Mouse (Mus musculus): ENCODE results near the gene Stk19. TPM values are rescaled to one million over a fixed set of nuclear protein-coding genes. Genes with fewer than 3 reads are reported as not detected.

Gene Stk19
- polyA plus RNA-seq, 2 experiments = 10.6 to 14.8 TPM

DNA sequence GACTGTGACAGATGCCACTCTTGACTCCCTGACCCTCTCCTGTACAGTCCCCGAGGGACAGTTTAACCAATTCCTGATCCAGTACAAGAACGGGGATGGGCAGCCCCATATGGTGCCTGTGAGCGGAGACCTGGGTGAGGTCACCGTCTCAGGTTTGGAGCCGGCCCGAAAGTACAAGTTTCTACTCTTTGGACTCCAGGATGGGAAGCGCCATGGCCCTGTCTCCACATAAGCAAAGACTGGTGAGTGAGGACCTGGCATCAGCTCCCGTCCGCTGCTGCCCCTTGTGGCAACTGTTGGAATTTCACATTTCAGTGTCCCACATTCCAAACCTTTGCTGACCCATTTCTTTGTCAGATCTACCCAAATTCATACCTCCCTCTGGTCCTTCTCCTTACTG, 41.1 kb downstream of the Stk19 start:
- H3K4me2 ChIP-seq (ENCODE audit: low read depth) = no peak overlapping the region
- TF ChIP-seq EP300 (IDR thresholded peaks at IDR 0.05; ENCODE audit: low read depth) (no peak), CTCF (IDR thresholded peaks at IDR 0.05; ENCODE audit: low read depth) (peak; percentile 74)
- WGBS (ENCODE audit: insufficient replicate concordance) = 58% methylated on average over 9 of the region's 9 CpGs
- no peaks in the 10 kb centered on the region for H3K27me3 ChIP-seq (ENCODE audit: control insufficient read depth, insufficient read depth, low read length)
- no peaks in the 10 kb centered on the region for H3K4me1 ChIP-seq (replicated peaks; ENCODE audit: control insufficient read depth in 2 of 2, insufficient read depth in 2 of 2, low read length in 1 of 2)
- no peak overlapping the region for H3K27ac ChIP-seq
- H3K9me3 ChIP-seq (ENCODE audit: control insufficient read depth, low read length) = no peaks in the 10 kb centered on the region
- no peak for DNase-seq (ENCODE audit: low read depth in 3 of 3, low spot score in 3 of 3)
- no peaks in the 10 kb centered on the region for H3K36me3 ChIP-seq (replicated peaks; ENCODE audit: control insufficient read depth, insufficient read depth, low read depth)
- no peak overlapping the region for H3K4me3 ChIP-seq (ENCODE audit: insufficient read depth in 1 of 2, low read depth in 2 of 2, low read length in 2 of 2)
- no peak for ATAC-seq (ENCODE audit: insufficient read depth)
- no peak overlapping the region for H3K9ac ChIP-seq (replicated peaks)

DNA sequence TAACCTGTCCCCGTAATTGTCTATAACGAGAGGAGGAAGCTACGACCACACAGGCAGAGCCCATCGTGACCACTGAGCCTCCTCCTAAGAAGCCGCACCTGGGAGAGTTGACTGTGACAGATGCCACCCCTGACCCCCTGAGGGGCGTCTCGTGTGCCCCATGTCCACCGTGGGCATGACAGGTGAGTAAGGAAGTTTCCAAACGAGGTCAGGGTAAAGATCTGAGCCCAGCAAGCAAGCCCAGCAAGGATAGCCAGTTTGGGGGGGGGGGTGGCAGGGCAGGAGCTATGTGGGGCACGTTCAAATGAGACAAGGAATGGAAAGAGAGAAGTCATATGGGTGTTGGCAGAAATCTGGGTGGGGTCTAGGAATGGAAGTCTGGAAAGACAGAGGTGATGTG, 41.7 kb downstream of the Stk19 start:
- no peak overlapping the region for H3K4me3 ChIP-seq (ENCODE audit: insufficient read depth in 1 of 2, low read depth in 2 of 2, low read length in 2 of 2)
- WGBS (ENCODE audit: insufficient replicate concordance) = 67% methylated on average over 10 of the region's 10 CpGs
- no peaks in the 10 kb centered on the region for H3K27me3 ChIP-seq (ENCODE audit: control insufficient read depth, insufficient read depth, low read length)
- H3K36me3 ChIP-seq (replicated peaks; ENCODE audit: control insufficient read depth, insufficient read depth, low read depth) = no peaks in the 10 kb centered on the region
- no peak overlapping the region for H3K27ac ChIP-seq
- ATAC-seq (ENCODE audit: insufficient read depth) (no peak), DNase-seq (ENCODE audit: low read depth in 3 of 3, low spot score in 3 of 3) (no peak)
- H3K4me1 ChIP-seq (replicated peaks; ENCODE audit: control insufficient read depth in 2 of 2, insufficient read depth in 2 of 2, low read length in 1 of 2) = no peaks in the 10 kb centered on the region
- TF ChIP-seq CTCF (IDR thresholded peaks at IDR 0.05; ENCODE audit: low read depth) (no peak), EP300 (IDR thresholded peaks at IDR 0.05; ENCODE audit: low read depth) (no peak)
- H3K9me3 ChIP-seq (ENCODE audit: control insufficient read depth, low read length) = no peaks in the 10 kb centered on the region
- no peak overlapping the region for H3K9ac ChIP-seq (replicated peaks)
- H3K4me2 ChIP-seq (ENCODE audit: low read depth) = no peak overlapping the region

DNA sequence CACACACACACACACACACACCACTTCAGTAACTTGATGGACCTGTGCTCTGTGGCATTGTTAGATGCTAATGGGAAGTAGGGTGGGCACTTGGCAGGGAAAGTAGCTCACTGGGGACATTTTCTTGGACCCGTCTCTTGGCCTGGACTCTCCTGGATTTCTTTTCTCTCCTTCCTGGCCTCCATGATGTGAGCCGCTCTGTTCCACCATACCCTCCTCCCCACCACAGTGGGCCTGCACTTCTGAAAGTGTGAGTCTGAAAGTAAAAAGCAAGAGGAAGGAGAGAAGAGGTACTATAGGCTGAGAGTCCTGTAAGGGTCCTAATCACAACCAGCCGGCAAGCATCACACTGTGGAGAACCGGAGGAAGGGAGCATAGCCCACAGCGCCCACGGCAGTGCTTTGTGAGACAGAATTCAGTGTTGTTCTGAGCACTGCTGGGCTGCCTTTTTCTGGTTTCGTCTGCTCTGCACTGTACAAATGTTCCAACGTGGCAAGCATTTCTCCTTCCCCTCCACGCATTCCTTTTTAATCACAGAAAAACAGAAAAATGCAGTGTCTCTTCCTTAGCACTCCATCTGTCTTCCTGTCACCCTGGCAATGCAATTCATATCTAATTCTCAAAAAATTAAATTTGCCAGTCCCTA, 58.9 kb downstream of the Stk19 start:
- no peak overlapping the region for H3K9ac ChIP-seq (replicated peaks)
- no peak for ATAC-seq (ENCODE audit: insufficient read depth)
- no peaks in the 10 kb centered on the region for H3K4me1 ChIP-seq (replicated peaks; ENCODE audit: control insufficient read depth in 2 of 2, insufficient read depth in 2 of 2, low read length in 1 of 2)
- no peaks in the 10 kb centered on the region for H3K36me3 ChIP-seq (replicated peaks; ENCODE audit: control insufficient read depth, insufficient read depth, low read depth)
- no peaks in the 10 kb centered on the region for H3K27me3 ChIP-seq (ENCODE audit: control insufficient read depth, insufficient read depth, low read length)
- no peaks in the 10 kb centered on the region for H3K9me3 ChIP-seq (ENCODE audit: control insufficient read depth, low read length)
- WGBS (ENCODE audit: insufficient replicate concordance) = 62% methylated on average over 9 of the region's 9 CpGs
- H3K27ac ChIP-seq = no peak overlapping the region
- TF ChIP-seq CTCF (IDR thresholded peaks at IDR 0.05; ENCODE audit: low read depth) (no peak), EP300 (IDR thresholded peaks at IDR 0.05; ENCODE audit: low read depth) (no peak)
- no peak overlapping the region for H3K4me2 ChIP-seq (ENCODE audit: low read depth)
- no peak overlapping the region for H3K4me3 ChIP-seq (ENCODE audit: insufficient read depth in 1 of 2, low read depth in 2 of 2, low read length in 2 of 2)
- no peak for DNase-seq (ENCODE audit: low read depth in 3 of 3, low spot score in 3 of 3)

Small RNA genes lying within 50 kb of the gene (microRNA-seq; reads per million reads assigned to microRNA genes)
- not detected for gene Mir6970
- gene Mir6971 = 4.2 reads per million, percentile 3 among the genes with 10 or more reads in this experiment
- not detected for gene Mir6972

Other genes starting within 250 kb of the Stk19 start
Only the 30 nearest of the 39 such genes appear.
- gene Egfl8, start 221.0 kb downstream of the Stk19 start, polyA plus RNA-seq (2012; rRNA removed) = 0.39 and 0.40 TPM in 2 replicates
- gene Egfl8, start 221.0 kb downstream of the Stk19 start, polyA plus RNA-seq (2014; fragmentation: Nextera tagmentation; extraction: Ambion mirVana) = 0.10 and 0.27 TPM in 2 replicates
- 10.4 and 11.6 TPM in 2 replicates for gene Ppt2, start 208.4 kb downstream of the Stk19 start, polyA plus RNA-seq (2012; rRNA removed)
- gene Ppt2, start 208.4 kb downstream of the Stk19 start, polyA plus RNA-seq (2014; fragmentation: Nextera tagmentation; extraction: Ambion mirVana) = 10.5 and 12.9 TPM in 2 replicates
- 0.04 and 0.11 TPM in 2 replicates for gene Prrt1, start 207.4 kb downstream of the Stk19 start, polyA plus RNA-seq (2012; rRNA removed)
- gene Prrt1, start 207.4 kb downstream of the Stk19 start, polyA plus RNA-seq (2014; fragmentation: Nextera tagmentation; extraction: Ambion mirVana) = not detected in 2 replicates
- 0.47 and 1.6 TPM in 2 replicates for gene Fkbpl, start 192.2 kb downstream of the Stk19 start, polyA plus RNA-seq (2012; rRNA removed)
- 2.9 and 3.2 TPM in 2 replicates for gene Fkbpl, start 192.2 kb downstream of the Stk19 start, polyA plus RNA-seq (2014; fragmentation: Nextera tagmentation; extraction: Ambion mirVana)
- gene Atf6b, start 189.8 kb downstream of the Stk19 start, polyA plus RNA-seq (2012; rRNA removed) = 15.5 and 16.6 TPM in 2 replicates
- gene Atf6b, start 189.8 kb downstream of the Stk19 start, polyA plus RNA-seq (2014; fragmentation: Nextera tagmentation; extraction: Ambion mirVana) = 11.3 and 12.6 TPM in 2 replicates
- 0.17 and 0.21 TPM in 2 replicates for gene Tnxb, start 166.4 kb downstream of the Stk19 start, polyA plus RNA-seq (2012; rRNA removed)
- gene Tnxb, start 166.4 kb downstream of the Stk19 start, polyA plus RNA-seq (2014; fragmentation: Nextera tagmentation; extraction: Ambion mirVana) = 0.10 and 0.13 TPM in 2 replicates
- 2.6 and 2.9 TPM in 2 replicates for gene C4b, start 93.1 kb downstream of the Stk19 start, polyA plus RNA-seq (2012; rRNA removed)
- gene C4b, start 93.1 kb downstream of the Stk19 start, polyA plus RNA-seq (2014; fragmentation: Nextera tagmentation; extraction: Ambion mirVana) = 3.4 and 4.8 TPM in 2 replicates
- 0.02 TPM in 1 of 2 replicates, not detected in the other for gene Cyp21a1, start 32.4 kb downstream of the Stk19 start, polyA plus RNA-seq (2012; rRNA removed)
- not detected in 2 replicates for gene Cyp21a1, start 32.4 kb downstream of the Stk19 start, polyA plus RNA-seq (2014; fragmentation: Nextera tagmentation; extraction: Ambion mirVana)
- 27.7 and 30.6 TPM in 2 replicates for gene Dxo, start 74 bp upstream of the Stk19 start, polyA plus RNA-seq (2012; rRNA removed)
- gene Dxo, start 74 bp upstream of the Stk19 start, polyA plus RNA-seq (2014; fragmentation: Nextera tagmentation; extraction: Ambion mirVana) = 24.0 and 28.1 TPM in 2 replicates
- gene Skiv2l, start 13.3 kb upstream of the Stk19 start, polyA plus RNA-seq (2012; rRNA removed) = 21.4 and 22.3 TPM in 2 replicates
- 15.0 and 20.2 TPM in 2 replicates for gene Skiv2l, start 13.3 kb upstream of the Stk19 start, polyA plus RNA-seq (2014; fragmentation: Nextera tagmentation; extraction: Ambion mirVana)
- 26.9 and 37.5 TPM in 2 replicates for gene Nelfe, start 13.4 kb upstream of the Stk19 start, polyA plus RNA-seq (2012; rRNA removed)
- 42.7 and 49.2 TPM in 2 replicates for gene Nelfe, start 13.4 kb upstream of the Stk19 start, polyA plus RNA-seq (2014; fragmentation: Nextera tagmentation; extraction: Ambion mirVana)
- gene Cfb, start 25.6 kb upstream of the Stk19 start, polyA plus RNA-seq (2012; rRNA removed) = 103 and 159 TPM in 2 replicates
- 138 and 146 TPM in 2 replicates for gene Cfb, start 25.6 kb upstream of the Stk19 start, polyA plus RNA-seq (2014; fragmentation: Nextera tagmentation; extraction: Ambion mirVana)
- 5.1 and 6.2 TPM in 2 replicates for gene Zbtb12, start 42.5 kb upstream of the Stk19 start, polyA plus RNA-seq (2012; rRNA removed)
- 0.10 and 0.14 TPM in 2 replicates for gene Zbtb12, start 42.5 kb upstream of the Stk19 start, polyA plus RNA-seq (2014; fragmentation: Nextera tagmentation; extraction: Ambion mirVana)
- 0.02 TPM in 2 replicates for gene Gm20547, start 45.1 kb upstream of the Stk19 start, polyA plus RNA-seq (2012; rRNA removed)
- gene Gm20547, start 45.1 kb upstream of the Stk19 start, polyA plus RNA-seq (2014; fragmentation: Nextera tagmentation; extraction: Ambion mirVana) = not detected in 2 replicates
- 14.6 and 15.6 TPM in 2 replicates for gene C2, start 61.3 kb upstream of the Stk19 start, polyA plus RNA-seq (2012; rRNA removed)
- gene C2, start 61.3 kb upstream of the Stk19 start, polyA plus RNA-seq (2014; fragmentation: Nextera tagmentation; extraction: Ambion mirVana) = 14.1 and 15.8 TPM in 2 replicates
- gene Ehmt2, start 61.5 kb upstream of the Stk19 start, polyA plus RNA-seq (2012; rRNA removed) = 28.5 and 29.7 TPM in 2 replicates
- 10.2 TPM in 2 replicates for gene Ehmt2, start 61.5 kb upstream of the Stk19 start, polyA plus RNA-seq (2014; fragmentation: Nextera tagmentation; extraction: Ambion mirVana)
- gene Slc44a4, start 77.5 kb upstream of the Stk19 start, polyA plus RNA-seq (2012; rRNA removed) = 1.0 and 1.6 TPM in 2 replicates
- 2.5 and 2.7 TPM in 2 replicates for gene Slc44a4, start 77.5 kb upstream of the Stk19 start, polyA plus RNA-seq (2014; fragmentation: Nextera tagmentation; extraction: Ambion mirVana)
- gene Neu1, start 94.3 kb upstream of the Stk19 start, polyA plus RNA-seq (2012; rRNA removed) = 9.7 and 11.0 TPM in 2 replicates
- gene Neu1, start 94.3 kb upstream of the Stk19 start, polyA plus RNA-seq (2014; fragmentation: Nextera tagmentation; extraction: Ambion mirVana) = 10.1 and 10.4 TPM in 2 replicates
- 1.5 and 3.5 TPM in 2 replicates for gene Hspa1b, start 122.3 kb upstream of the Stk19 start, polyA plus RNA-seq (2012; rRNA removed)
- gene Hspa1b, start 122.3 kb upstream of the Stk19 start, polyA plus RNA-seq (2014; fragmentation: Nextera tagmentation; extraction: Ambion mirVana) = not detected in 2 replicates
- not detected in 2 replicates for gene Gm20481, start 133.0 kb upstream of the Stk19 start, polyA plus RNA-seq (2012; rRNA removed)
- gene Gm20481, start 133.0 kb upstream of the Stk19 start, polyA plus RNA-seq (2014; fragmentation: Nextera tagmentation; extraction: Ambion mirVana) = not detected in 2 replicates
- gene Hspa1a, start 135.2 kb upstream of the Stk19 start, polyA plus RNA-seq (2012; rRNA removed) = 0.90 and 2.5 TPM in 2 replicates
- 0.38 and 0.41 TPM in 2 replicates for gene Hspa1a, start 135.2 kb upstream of the Stk19 start, polyA plus RNA-seq (2014; fragmentation: Nextera tagmentation; extraction: Ambion mirVana)
- gene Hspa1l, start 135.8 kb upstream of the Stk19 start, polyA plus RNA-seq (2012; rRNA removed) = 0.02 TPM in 1 of 2 replicates, not detected in the other
- gene Hspa1l, start 135.8 kb upstream of the Stk19 start, polyA plus RNA-seq (2014; fragmentation: Nextera tagmentation; extraction: Ambion mirVana) = 0.19 and 0.25 TPM in 2 replicates
- gene Lsm2, start 144.9 kb upstream of the Stk19 start, polyA plus RNA-seq (2012; rRNA removed) = 81.5 and 121 TPM in 2 replicates
- 122 and 132 TPM in 2 replicates for gene Lsm2, start 144.9 kb upstream of the Stk19 start, polyA plus RNA-seq (2014; fragmentation: Nextera tagmentation; extraction: Ambion mirVana)
- 58.2 and 67.6 TPM in 2 replicates for gene Vars, start 164.0 kb upstream of the Stk19 start, polyA plus RNA-seq (2012; rRNA removed)
- 61.7 and 77.3 TPM in 2 replicates for gene Vars, start 164.0 kb upstream of the Stk19 start, polyA plus RNA-seq (2014; fragmentation: Nextera tagmentation; extraction: Ambion mirVana)
- gene Vwa7, start 179.6 kb upstream of the Stk19 start, polyA plus RNA-seq (2012; rRNA removed) = 0.12 and 0.18 TPM in 2 replicates
- 0.09 TPM in 1 of 2 replicates, not detected in the other for gene Vwa7, start 179.6 kb upstream of the Stk19 start, polyA plus RNA-seq (2014; fragmentation: Nextera tagmentation; extraction: Ambion mirVana)
- gene Sapcd1, start 191.1 kb upstream of the Stk19 start, polyA plus RNA-seq (2012; rRNA removed) = 2.3 and 2.7 TPM in 2 replicates
- gene Sapcd1, start 191.1 kb upstream of the Stk19 start, polyA plus RNA-seq (2014; fragmentation: Nextera tagmentation; extraction: Ambion mirVana) = 2.5 and 2.7 TPM in 2 replicates
- gene Msh5, start 209.8 kb upstream of the Stk19 start, polyA plus RNA-seq (2012; rRNA removed) = 3.3 and 4.3 TPM in 2 replicates
- 2.3 and 2.9 TPM in 2 replicates for gene Msh5, start 209.8 kb upstream of the Stk19 start, polyA plus RNA-seq (2014; fragmentation: Nextera tagmentation; extraction: Ambion mirVana)
- 76.4 and 78.0 TPM in 2 replicates for gene Clic1, start 213.0 kb upstream of the Stk19 start, polyA plus RNA-seq (2012; rRNA removed)
- gene Clic1, start 213.0 kb upstream of the Stk19 start, polyA plus RNA-seq (2014; fragmentation: Nextera tagmentation; extraction: Ambion mirVana) = 38.1 and 39.9 TPM in 2 replicates
- gene Ddah2, start 222.1 kb upstream of the Stk19 start, polyA plus RNA-seq (2012; rRNA removed) = 12.0 and 12.3 TPM in 2 replicates
- gene Ddah2, start 222.1 kb upstream of the Stk19 start, polyA plus RNA-seq (2014; fragmentation: Nextera tagmentation; extraction: Ambion mirVana) = 16.1 and 17.3 TPM in 2 replicates
- gene Ly6g6c, start 228.4 kb upstream of the Stk19 start, polyA plus RNA-seq (2012; rRNA removed) = 0.26 and 0.48 TPM in 2 replicates
- gene Ly6g6c, start 228.4 kb upstream of the Stk19 start, polyA plus RNA-seq (2014; fragmentation: Nextera tagmentation; extraction: Ambion mirVana) = 0.24 and 0.37 TPM in 2 replicates

All from liver, embryonic 14.5 days (tissue).